Mouse (Mus musculus) intestine, postnatal 0 days (tissue): ENCODE data around the gene Apol6. TPM values are rescaled to one million over a fixed set of nuclear protein-coding genes. Genes with fewer than 3 reads are reported as not detected.

Experiments
- ATAC-seq: fragments of 200-750 bp; cut with Nextera tagmentation; 2 replicates; pipeline ENCODE4 v1.8.0; 2017; ENCODE audit warnings: mild to moderate bottlenecking, moderate TSS enrichment, moderate library complexity
- H3K27ac ChIP-seq: fragments of 300-500 bp; sonication (generic); 2 replicates; pipeline ENCODE4 v1.5.1; 2014; ENCODE audit warnings: mild to moderate bottlenecking, low read depth, low read length, moderate library complexity
- H3K27me3 ChIP-seq: fragments of 300-500 bp; sonication (generic); replicated peaks from 2 replicates; pipeline ENCODE4 v1.6.1; 2014; ENCODE audit warnings: low read length, mixed read lengths; ENCODE audit not compliant: control insufficient read depth, insufficient read depth
- H3K36me3 ChIP-seq: fragments of 300-500 bp; sonication (generic); 2 replicates; pipeline ENCODE4 v1.6.1; 2014; ENCODE audit warnings: mild to moderate bottlenecking, moderate library complexity; ENCODE audit not compliant: control insufficient read depth, insufficient read depth
- H3K4me1 ChIP-seq: fragments of 300-500 bp; sonication (generic); replicated peaks from 2 replicates; pipeline ENCODE4 v1.6.1; 2014; ENCODE audit warnings: antibody characterized with exemption, low read length, mixed read lengths; ENCODE audit not compliant: control insufficient read depth, insufficient read depth
- H3K4me2 ChIP-seq: fragments of 300-500 bp; sonication (generic); replicated peaks from 2 replicates; pipeline ENCODE4 v1.6.1; 2014; ENCODE audit warnings: low read depth, mild to moderate bottlenecking, moderate library complexity
- H3K4me3 ChIP-seq: fragments of 300-500 bp; sonication (generic); 2 replicates; pipeline ENCODE4 v1.5.1; 2014; ENCODE audit warnings: low read depth, low read length
- H3K9ac ChIP-seq: fragments of 300-500 bp; sonication (generic); 2 replicates; pipeline ENCODE4 v1.6.1; 2014; ENCODE audit warnings: mild to moderate bottlenecking, low read depth, low read length
- H3K9me3 ChIP-seq: fragments of 300-500 bp; sonication (generic); 2 replicates; pipeline ENCODE4 v1.6.1; 2016; ENCODE audit warnings: mixed run types; ENCODE audit not compliant: control insufficient read depth
- CTCF ChIP-seq: sonication (generic); IDR thresholded peaks from 2 replicates; pipeline ENCODE4 v1.5.1; 2016; ENCODE audit warnings: low read depth, mild to moderate bottlenecking, control low read depth, antibody characterized with exemption, moderate library complexity
- WGBS: fragments of 180-500 bp; shearing (Covaris S2); extraction: QIAGEN DNeasy Blood & Tissue Kit; methylation state at CpG from one replicate; pipeline ENCODE4 v1.1.7; 2014; 5-methylcytosine and 5-hydroxymethylcytosine counted together
- polyA plus RNA-seq: library from polyadenylated mRNA; unstranded; fragments of >200 nt; fragmentation: Nextera tagmentation; extraction: Ambion mirVana; gene quantifications from 2 replicates; pipeline ENCODE4 v1.2.1, GENCODE M21; 2015

Apol6 gene
- polyA plus RNA-seq, 1 experiment from 2014 or later: 1.3 TPM

GRCm38 (mm10) chr15:77071501-77071900 is 27.0 kb downstream of the Apol6 start:
- Histone ChIP-seq H3K4me3 (no peak overlapping the region), H3K4me1 (peaks cover 14% of the 10 kb centered on the region; the same call in 1 of the 2 replicates), H3K9ac (no peak overlapping the region), H3K36me3 (0 out of 2 replicates have a peak, but pooled peaks cover 1% of the 10 kb centered on the region), H3K27me3 (no peaks in the 10 kb centered on the region), H3K27ac (no peak overlapping the region), H3K4me2 (peak overlapping the region; percentile 28; the same call in 1 of the 2 replicates), H3K9me3 (no peaks in the 10 kb centered on the region)
- WGBS: 20% methylated on average over 10 of the region's 10 CpGs
- peak; percentile 71 for TF ChIP-seq CTCF
- ATAC-seq: 0 out of 2 replicates have a peak, but pooled peaks have one; percentile 33

DNA sequence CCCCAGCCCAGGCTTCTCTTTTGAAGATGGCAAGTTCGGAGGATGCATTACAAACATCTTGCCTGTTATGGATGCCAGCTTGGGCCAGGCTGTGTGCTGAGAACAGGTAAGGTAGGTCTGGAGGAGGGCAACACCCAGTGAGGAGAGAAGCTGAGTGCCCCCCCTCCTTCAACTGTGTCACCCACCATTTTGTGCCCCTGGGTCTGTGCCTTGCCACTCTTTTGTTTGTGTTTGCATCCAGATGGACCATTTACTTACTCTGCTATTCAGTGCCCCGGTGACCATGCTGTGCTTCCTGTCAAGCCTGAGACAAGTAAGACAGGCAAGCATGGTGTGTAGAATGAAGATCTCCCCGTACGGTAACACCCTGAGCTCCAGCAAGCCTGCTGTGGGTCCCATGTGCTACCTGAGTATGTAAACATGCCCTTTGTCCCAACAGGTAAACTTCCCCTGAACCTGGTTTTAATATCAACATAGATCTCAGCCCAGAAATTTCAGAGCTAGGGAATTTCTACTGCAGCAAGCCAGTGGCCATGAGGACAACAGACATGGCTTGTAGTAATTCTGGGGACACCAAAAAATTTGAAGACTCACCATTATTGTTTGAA is 28.1 kb downstream of the Apol6 start:
- Histone ChIP-seq H3K4me1 (peaks cover 9% of the 10 kb centered on the region; the same call in 1 of the 2 replicates), H3K4me3 (no peak overlapping the region), H3K9ac (no peak overlapping the region), H3K27me3 (no peaks in the 10 kb centered on the region), H3K27ac (no peak overlapping the region), H3K9me3 (no peaks in the 10 kb centered on the region), H3K36me3 (peaks cover 11% of the 10 kb centered on the region; the same call in 1 of the 2 replicates), H3K4me2 (no peak overlapping the region)
- peak; percentile 71 for ATAC-seq
- no peak for TF ChIP-seq CTCF
- 39% methylated on average over 4 of the region's 4 CpGs for WGBS

DNA sequence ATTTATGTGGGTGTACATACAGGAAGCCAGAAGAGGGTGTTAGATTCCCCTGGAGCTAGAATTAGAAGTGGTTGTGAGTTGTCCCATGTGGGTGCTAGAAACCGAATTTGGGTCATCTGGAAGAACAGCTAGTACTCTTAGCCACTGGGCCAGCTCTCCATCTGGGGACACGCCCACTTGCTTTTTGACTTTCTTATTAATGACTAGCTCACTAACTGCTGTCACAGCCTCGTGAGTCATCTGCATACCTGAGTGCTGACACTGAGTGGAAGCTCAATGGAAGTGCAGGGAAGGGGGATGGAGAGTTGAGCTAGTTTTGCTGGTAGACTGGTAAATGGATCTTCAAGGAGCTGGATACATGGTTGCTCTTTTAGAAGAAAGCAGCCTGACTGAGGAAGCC is 32.0 kb downstream of the Apol6 start:
- no peak overlapping the region for H3K4me3 ChIP-seq
- H3K4me1 ChIP-seq: peaks cover 9% of the 10 kb centered on the region; the same call in 1 of the 2 replicates
- peaks cover 34% of the 10 kb centered on the region; the same call in 1 of the 2 replicates for H3K36me3 ChIP-seq
- H3K9ac ChIP-seq: no peak overlapping the region
- no peaks in the 10 kb centered on the region for H3K27me3 ChIP-seq
- ATAC-seq: no peak
- H3K4me2 ChIP-seq: no peak overlapping the region
- H3K27ac ChIP-seq: no peak overlapping the region
- WGBS: 67% methylated on average over 3 of the region's 3 CpGs
- no peak for TF ChIP-seq CTCF
- H3K9me3 ChIP-seq: no peaks in the 10 kb centered on the region

DNA sequence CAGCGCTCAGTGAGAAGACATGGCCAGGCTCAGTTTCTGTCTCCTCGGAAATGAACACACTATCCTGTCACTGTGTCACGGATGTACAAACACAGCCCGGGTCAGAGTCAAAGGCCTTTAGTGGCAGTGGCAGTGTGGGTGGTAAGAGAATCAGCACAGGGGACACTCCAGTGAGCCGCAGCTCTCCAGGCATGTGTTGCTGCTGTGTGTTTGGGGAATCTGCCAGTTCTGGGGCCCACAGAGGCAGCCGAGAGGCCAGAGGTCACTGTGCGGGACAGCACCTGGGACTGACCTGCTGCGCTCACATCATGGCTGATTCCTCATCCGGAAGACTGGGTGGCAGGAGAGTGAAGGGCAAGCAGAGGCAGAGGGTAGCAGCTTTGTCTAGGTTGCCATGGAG is 33.4 kb downstream of the Apol6 start:
- 0 out of 2 replicates have a peak, but pooled peaks have one; percentile 11 for ATAC-seq
- TF ChIP-seq CTCF: no peak
- H3K36me3 ChIP-seq: peaks cover 40% of the 10 kb centered on the region; the same call in 1 of the 2 replicates

DNA sequence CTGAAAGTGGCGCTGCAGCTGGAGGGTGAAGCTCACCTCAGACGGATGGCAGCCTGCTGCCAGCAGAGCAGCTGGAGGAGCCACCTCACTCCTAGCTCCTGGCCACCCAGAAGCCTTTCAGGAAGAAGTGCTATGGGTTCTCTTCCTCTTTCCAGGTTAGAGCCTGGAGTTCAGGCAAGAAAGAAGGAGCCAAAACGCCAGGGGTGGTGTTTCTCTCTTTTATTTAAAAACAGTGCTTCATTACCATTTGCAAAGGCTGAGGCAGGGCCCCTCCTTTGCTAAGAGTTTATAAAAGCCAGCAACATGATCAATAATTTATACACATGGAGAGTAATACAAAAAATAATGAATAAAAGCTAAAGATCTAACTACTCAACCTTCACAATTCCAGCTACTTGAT is 34.3 kb downstream of the Apol6 start:
- peaks cover 47% of the 10 kb centered on the region; the same call in 1 of the 2 replicates for H3K36me3 ChIP-seq
- H3K9me3 ChIP-seq: no peaks in the 10 kb centered on the region
- H3K4me3 ChIP-seq: no peak overlapping the region
- WGBS: 92% methylated on average over 3 of the region's 3 CpGs
- TF ChIP-seq CTCF: no peak
- H3K9ac ChIP-seq: no peak overlapping the region
- H3K27ac ChIP-seq: no peak overlapping the region
- no peak for ATAC-seq
- no peaks in the 10 kb centered on the region for H3K27me3 ChIP-seq
- no peak overlapping the region for H3K4me2 ChIP-seq
- H3K4me1 ChIP-seq: 0 out of 2 replicates have a peak, but pooled peaks cover 2% of the 10 kb centered on the region

More for the DNA sequence above, 33.4 kb downstream of the Apol6 start:
- Histone ChIP-seq H3K9me3 (no peaks in the 10 kb centered on the region), H3K4me1 (peaks cover 5% of the 10 kb centered on the region; the same call in 1 of the 2 replicates), H3K4me2 (no peak overlapping the region), H3K9ac (no peak overlapping the region), H3K27ac (no peak overlapping the region), H3K27me3 (no peaks in the 10 kb centered on the region), H3K4me3 (no peak overlapping the region)
- WGBS: 93% methylated on average over 9 of the region's 9 CpGs

DNA sequence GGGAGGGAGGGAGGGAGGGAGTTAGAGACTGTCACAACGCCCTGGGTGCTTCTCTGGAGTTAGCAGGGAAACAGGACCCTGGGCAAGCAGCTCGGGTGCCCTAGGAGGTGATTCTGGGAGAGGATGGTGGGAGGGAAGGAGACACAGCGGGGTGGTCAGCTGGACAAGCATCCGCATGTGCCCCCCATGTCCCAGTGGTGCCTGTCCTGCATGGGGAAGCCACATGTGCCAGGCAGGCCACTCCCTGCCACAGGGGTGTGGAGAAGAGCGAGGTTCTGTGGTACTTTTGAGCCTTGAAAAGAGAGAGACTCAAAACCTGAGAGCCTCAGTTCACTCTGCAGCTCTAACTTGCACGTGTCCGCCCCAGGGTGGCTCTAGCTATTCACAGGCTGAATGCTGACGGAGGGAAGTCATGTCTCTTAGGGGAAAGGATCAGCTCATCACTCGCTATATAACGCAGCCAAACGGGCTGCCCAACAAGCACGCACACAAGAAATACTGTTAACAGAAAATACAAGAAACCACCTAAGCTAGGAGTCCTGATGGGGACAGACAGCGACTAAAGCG is 34.8 kb downstream of the Apol6 start:
- 86% methylated on average over 14 of the region's 14 CpGs for WGBS
- H3K4me1 ChIP-seq: 0 out of 2 replicates have a peak, but pooled peaks cover 1% of the 10 kb centered on the region
- no peak for TF ChIP-seq CTCF
- no peaks in the 10 kb centered on the region for H3K9me3 ChIP-seq
- H3K9ac ChIP-seq: no peak overlapping the region
- no peak overlapping the region for H3K4me2 ChIP-seq
- no peak overlapping the region for H3K27ac ChIP-seq
- H3K4me3 ChIP-seq: no peak overlapping the region
- H3K27me3 ChIP-seq: no peaks in the 10 kb centered on the region
- ATAC-seq: no peak
- H3K36me3 ChIP-seq: peaks cover 47% of the 10 kb centered on the region; the same call in 1 of the 2 replicates
